Comparison of ENCODE assay signal across 18 mouse cellular contexts in the genomic region with DNA sequence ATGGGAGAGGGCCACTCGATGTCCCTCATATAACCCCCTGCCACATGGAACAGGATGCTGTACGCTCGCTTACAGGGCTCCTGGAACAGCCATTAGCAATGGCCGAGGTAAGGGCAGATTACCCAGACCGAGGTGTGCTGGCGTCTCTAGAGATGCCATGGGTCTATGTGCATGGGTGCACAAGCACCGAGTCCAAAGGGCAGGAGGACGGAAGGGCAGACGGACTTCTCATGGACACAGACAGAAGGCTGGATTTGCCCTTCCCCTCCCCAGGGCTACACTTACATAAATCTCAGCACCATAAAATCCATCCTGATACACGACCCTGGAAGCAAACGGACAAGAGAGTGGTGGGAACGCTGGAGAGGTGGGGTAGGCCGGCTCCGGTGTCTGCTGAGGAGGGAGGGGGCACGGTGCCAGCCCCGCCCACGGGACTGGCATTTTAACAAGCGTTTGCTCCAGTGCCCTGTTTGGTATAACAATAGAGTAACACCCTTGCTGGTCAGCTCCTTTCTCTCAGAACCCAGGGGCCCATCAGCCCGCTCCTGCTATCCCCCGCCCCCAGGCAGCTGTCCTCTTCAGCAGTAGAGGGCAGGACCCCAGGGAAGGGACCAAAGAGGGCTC. TPM values are rescaled to one million over a fixed set of nuclear protein-coding genes. Genes with fewer than 3 reads are reported as not detected.
DNase-seq lines count a peak whose midpoint lies in the region; ATAC-seq lines count a peak whose summit lies in the region.
"Had no signal": no experiment of that assay in that cellular context is flagged by ENCODE, and none has a peak within 500 bp of the region (broad histone marks: within the 10 kb centered on the region; RNA-seq: fewer than 3 reads in every experiment).

No protein-coding gene starts in this region.

- H3K4me2 ChIP-seq in kidney, embryonic 16.5 days (replicated peaks; ENCODE audit: low read depth, low read length) = no peak overlapping the region; the same call in 1 of the 2 replicates
- H3K4me2 ChIP-seq: embryonic facial prominence, embryonic 13.5 days; limb, embryonic 13.5 days; neural tube, embryonic 12.5 days had no signal

- peak; percentile 50 for DNase-seq in layer of hippocampus, adult 11-12 months (ENCODE audit: low spot score)
- no peak for DNase-seq in layer of hippocampus, adult 9-11 months
- DNase-seq in retina, postnatal 1 day = peak; percentile 42
- DNase-seq in retina, embryonic 14.5 days (ENCODE audit: low spot score) = no peak
- no peak for DNase-seq in gastrocnemius, adult 18-20 months (ENCODE audit: low spot score)
- DNase-seq in urinary bladder, postnatal 4 days (ENCODE audit: low spot score in 2 of 2) = no peak
- DNase-seq: adrenal gland, postnatal 14 days; gastrocnemius, postnatal 25 days; lung, postnatal 10 days; right cerebral cortex, postnatal 4 days; thymus, postnatal 36 days had no signal

- no peak overlapping the region for H3K27ac ChIP-seq in kidney, embryonic 16.5 days (ENCODE audit: low read length)
- H3K27ac ChIP-seq: embryonic facial prominence, embryonic 13.5 days; hindbrain, postnatal 0 days; limb, embryonic 13.5 days; neural tube, embryonic 12.5 days had no signal

- H3K4me3 ChIP-seq in kidney, embryonic 16.5 days (ENCODE audit: low read length) = no peak overlapping the region
- H3K4me3 ChIP-seq: embryonic facial prominence, embryonic 13.5 days; limb, embryonic 13.5 days; neural tube, embryonic 12.5 days had no signal

- no peaks in the 10 kb centered on the region for H3K9me3 ChIP-seq in kidney, embryonic 16.5 days (ENCODE audit: low read length)
- H3K9me3 ChIP-seq: embryonic facial prominence, embryonic 13.5 days; limb, embryonic 13.5 days; neural tube, embryonic 12.5 days had no signal

- no peaks in the 10 kb centered on the region; the same call in 1 of the 2 replicates for H3K27me3 ChIP-seq in kidney, embryonic 16.5 days (ENCODE audit: insufficient read depth, low read length)
- H3K27me3 ChIP-seq: neural tube, embryonic 12.5 days had no signal

- no peak for ATAC-seq in kidney, embryonic 16.5 days (ENCODE audit: low FRiP score, low TSS enrichment)
- ATAC-seq: activated CD4-positive, CD25-positive, alpha-beta regulatory T cell, adult 4 months; hindbrain, postnatal 0 days; Patski had no signal

- H3K36me3 ChIP-seq in kidney, embryonic 16.5 days (ENCODE audit: insufficient read depth, low read length) = no peaks in the 10 kb centered on the region
- H3K36me3 ChIP-seq: embryonic facial prominence, embryonic 13.5 days; limb, embryonic 13.5 days; neural tube, embryonic 12.5 days had no signal

- H3K9ac ChIP-seq in kidney, embryonic 16.5 days (replicated peaks; ENCODE audit: low read length) = 0 out of 2 replicates have a peak overlapping the region, but pooled peaks have one; percentile 34
- H3K9ac ChIP-seq: embryonic facial prominence, embryonic 13.5 days; limb, embryonic 13.5 days; neural tube, embryonic 12.5 days had no signal

- H3K4me1 ChIP-seq in kidney, embryonic 16.5 days (ENCODE audit: insufficient read depth, low read length) = peaks cover 24% of the 10 kb centered on the region

- WGBS in kidney, embryonic 16.5 days = 24% methylated on average over 19 of the region's 20 CpGs

RNA-seq across cellular contexts. Expression of a gene that starts 19.5 kb away (rescaled TPM):
- 6.1 and 7.5 TPM in 2 replicates for polyA plus RNA-seq in kidney, embryonic 16.5 days (2015; fragmentation: Nextera tagmentation; extraction: Ambion mirVana)
- 1 to 10 TPM; 3.5 to 4.1 TPM for total RNA-seq in gastrocnemius, adult 18-20 months (2021)

Comparison
In these comparisons a context has a peak if more than half of its experiments do, and no peak if none do; other contexts are left out.
1. DNase-seq: peak in layer of hippocampus, adult 11-12 months (single experiment) and retina, postnatal 1 day (single experiment); none in layer of hippocampus, adult 9-11 months (single experiment), retina, embryonic 14.5 days (single experiment), gastrocnemius, adult 18-20 months (single experiment) and urinary bladder, postnatal 4 days (0 of 2).